Comparison of ENCODE assay signal across 10 mouse cellular contexts in genomic region chr16:96472361-96472760, GRCm38 (mm10). TPM values are rescaled to one million over a fixed set of nuclear protein-coding genes. Genes with fewer than 3 reads are reported as not detected.
DNase-seq lines count a peak whose midpoint lies in the region; ATAC-seq and TF ChIP-seq lines count a peak whose summit lies in the region.
"Had no signal": no experiment of that assay in that cellular context is flagged by ENCODE, and none has a peak within 500 bp of the region (broad histone marks: within the 10 kb centered on the region; RNA-seq: fewer than 3 reads in every experiment).

No protein-coding gene starts in this region.

- H3K36me3 ChIP-seq in heart, embryonic 12.5 days: no peaks in the 10 kb centered on the region
- no peaks in the 10 kb centered on the region for H3K36me3 ChIP-seq in neural tube, embryonic 13.5 days
- no peaks in the 10 kb centered on the region for H3K36me3 ChIP-seq in thymus, adult 2 months (ENCODE audit: control insufficient read depth, insufficient read depth, low read length)

- H3K4me1 ChIP-seq in heart, embryonic 12.5 days (replicated peaks): peaks cover 15% of the 10 kb centered on the region
- H3K4me1 ChIP-seq in neural tube, embryonic 13.5 days (replicated peaks): peaks cover 39% of the 10 kb centered on the region
- no peaks in the 10 kb centered on the region for H3K4me1 ChIP-seq in thymus, adult 2 months (replicated peaks; ENCODE audit: control insufficient read depth, insufficient read depth, low read length)
- no peaks in the 10 kb centered on the region for H3K4me1 ChIP-seq in cerebellum, adult 2 months (ENCODE audit: control insufficient read depth, insufficient read depth, low read length)

- peak overlapping the region; percentile 10 for H3K27ac ChIP-seq in heart, embryonic 12.5 days (ENCODE audit: poor library complexity, severe bottlenecking)
- peak overlapping the region; percentile 59 for H3K27ac ChIP-seq in neural tube, embryonic 13.5 days (replicated peaks)
- no peak overlapping the region for H3K27ac ChIP-seq in thymus, adult 2 months (ENCODE audit: control insufficient read depth, insufficient read depth, low read length)
- no peak overlapping the region for H3K27ac ChIP-seq in cerebellum, adult 2 months (ENCODE audit: insufficient read depth, low read length)

- TF ChIP-seq CTCF in thymus, adult 2 months (IDR thresholded peaks at IDR 0.05; ENCODE audit: borderline replicate concordance, control insufficient read depth, extremely low read depth, insufficient read depth, low read length, poor library complexity): no peak
- TF ChIP-seq CTCF in cerebellum, adult 2 months (IDR thresholded peaks at IDR 0.05; ENCODE audit: borderline replicate concordance, insufficient read depth, low read depth, low read length): no peak

- peaks cover 10% of the 10 kb centered on the region; the same call in 1 of the 2 replicates for H3K27me3 ChIP-seq in heart, embryonic 12.5 days (replicated peaks)
- H3K27me3 ChIP-seq in neural tube, embryonic 13.5 days: no peaks in the 10 kb centered on the region
- H3K27me3 ChIP-seq in thymus, adult 2 months (ENCODE audit: control insufficient read depth, insufficient read depth, low read length): no peaks in the 10 kb centered on the region; the same call in 1 of the 2 replicates
- H3K27me3 ChIP-seq in cerebellum, adult 2 months (ENCODE audit: control insufficient read depth, insufficient read depth, low read length): no peaks in the 10 kb centered on the region; the same call in 1 of the 2 replicates

- no peak overlapping the region for H3K4me3 ChIP-seq in heart, embryonic 12.5 days
- no peak overlapping the region for H3K4me3 ChIP-seq in neural tube, embryonic 13.5 days
- no peak overlapping the region for H3K4me3 ChIP-seq in thymus, adult 2 months (ENCODE audit: control insufficient read depth, insufficient read depth, low read length)
- H3K4me3 ChIP-seq in cerebellum, adult 2 months (replicated peaks; ENCODE audit: insufficient read depth, low read depth, low read length): no peak overlapping the region

- DNase-seq in heart, adult 18-20 months: no peak
- no peak for DNase-seq in neural tube, embryonic 10.5 days (ENCODE audit: extremely low spot score, low spot score)
- peak; percentile 33 for DNase-seq in kidney, postnatal 14 days
- DNase-seq in thymus, adult 2 months: no peak
- DNase-seq in cerebellum, adult 2 months: no peak
- no peak for DNase-seq in spleen, postnatal 36 days (ENCODE audit: low spot score in 2 of 2)
- DNase-seq: cerebellum, adult 8-10 months had no signal

- no peak for ATAC-seq in heart, embryonic 12.5 days (ENCODE audit: insufficient number of reproducible peaks, low FRiP score)
- ATAC-seq in neural tube, embryonic 13.5 days (ENCODE audit: low read depth): no peak

- H3K9me3 ChIP-seq in heart, embryonic 12.5 days (replicated peaks): no peaks in the 10 kb centered on the region
- H3K9me3 ChIP-seq in neural tube, embryonic 13.5 days: no peaks in the 10 kb centered on the region

- 20% methylated on average over 5 of the region's 5 CpGs for WGBS in heart, embryonic 12.5 days
- WGBS in neural tube, embryonic 13.5 days: 45% methylated on average over 5 of the region's 5 CpGs
- 70% methylated on average over 5 of the region's 5 CpGs for WGBS in thymus, adult 2 months
- 49% methylated on average over 5 of the region's 5 CpGs for WGBS in cerebellum, adult 2 months

- H3K9ac ChIP-seq in heart, embryonic 12.5 days: no peak overlapping the region
- no peak overlapping the region for H3K9ac ChIP-seq in neural tube, embryonic 13.5 days

- H3K4me2 ChIP-seq in heart, embryonic 12.5 days: peak overlapping the region; percentile 51
- H3K4me2 ChIP-seq in neural tube, embryonic 13.5 days: 0 out of 2 replicates have a peak overlapping the region, but pooled peaks have one; percentile 0

- no peak for TF ChIP-seq POLR2A in thymus, adult 2 months (IDR thresholded peaks at IDR 0.05; ENCODE audit: control insufficient read depth, extremely low read depth, insufficient read depth, low read length, poor library complexity)
- no peak for TF ChIP-seq POLR2A in cerebellum, adult 2 months (IDR thresholded peaks at IDR 0.05; ENCODE audit: borderline replicate concordance, insufficient read depth, low read length)

RNA-seq across cellular contexts. Expression of gene Pcp4, which starts 5.0 kb away (rescaled TPM):
- polyA plus RNA-seq in heart, embryonic 12.5 days (2016; fragmentation: Nextera tagmentation; extraction: Ambion mirVana): 1.7 and 2.2 TPM in 2 replicates
- total RNA-seq in heart, adult 18-20 months (2021): 1 to 10 TPM; 1.1 to 2.8 TPM
- polyA plus RNA-seq in neural tube, embryonic 13.5 days (2015; fragmentation: Nextera tagmentation; extraction: Ambion mirVana): 133 and 136 TPM in 2 replicates
- 0.71 TPM in 1 of 2 replicates, not detected in the other for polyA plus RNA-seq in thymus, adult 2 months (2012; rRNA removed)
- 1,304 and 1,327 TPM in 2 replicates for polyA plus RNA-seq in cerebellum, adult 2 months (2012; rRNA removed)

RNA-seq across cellular contexts. Expression of gene Itgb2l, which starts 28.9 kb away (rescaled TPM):
- polyA plus RNA-seq in heart, embryonic 12.5 days (2016; fragmentation: Nextera tagmentation; extraction: Ambion mirVana): not detected in 2 replicates
- not detected for total RNA-seq in heart, adult 18-20 months (2021)
- polyA plus RNA-seq in neural tube, embryonic 13.5 days (2015; fragmentation: Nextera tagmentation; extraction: Ambion mirVana): not detected in 2 replicates
- 0.53 and 0.85 TPM in 2 replicates for polyA plus RNA-seq in thymus, adult 2 months (2012; rRNA removed)
- polyA plus RNA-seq in cerebellum, adult 2 months (2012; rRNA removed): 0.03 TPM in 1 of 2 replicates, not detected in the other
- total RNA-seq: adrenal gland, adult 18-20 months had no signal

Comparison
In these comparisons a context has a peak if more than half of its experiments do, and no peak if none do; other contexts are left out.
1. H3K27ac ChIP-seq: peak in heart, embryonic 12.5 days (single experiment) and neural tube, embryonic 13.5 days (single experiment); none in thymus, adult 2 months (single experiment) and cerebellum, adult 2 months (single experiment).
2. RNA of gene Pcp4, which starts 5.0 kb away (polyA plus RNA-seq): 1,304 to 1,327 TPM in cerebellum, adult 2 months and 133 to 136 TPM in neural tube, embryonic 13.5 days; 1.7 to 2.2 TPM in heart, embryonic 12.5 days and 0.71 TPM in thymus, adult 2 months; every median in the first group is over 10 times any median in the second.